Mouse (Mus musculus) ZHBTc4 (cell line): Measurements from ENCODE around the gene Tbr1.

Source experiments
- DNase-seq: peaks from one replicate; pipeline ENCODE4 v3.0.0-alpha.2; 2011; ENCODE audit warnings: low read depth, low spot score

The Tbr1 gene

GRCm38 (mm10) chr2:61802656-61803251, at the start of gene Tbr1:
Gene Tbr1, plus strand, starts transcription at chr2:61802930.
- DNase-seq: peak; percentile 26

- no peak for DNase-seq
Measured at GRCm38 (mm10) chr2:61754989-61755388, 47.7 kb upstream of the Tbr1 start.

- DNase-seq: no peak
Measured at GRCm38 (mm10) chr2:61759234-61759855, 43.4 kb upstream of the Tbr1 start.

GRCm38 (mm10) chr2:61760044-61760443, 42.7 kb upstream of the Tbr1 start:
- no peak for DNase-seq

GRCm38 (mm10) chr2:61764470-61765105, 38.1 kb upstream of the Tbr1 start:
- no peak for DNase-seq

- DNase-seq: no peak
Measured at GRCm38 (mm10) chr2:61765526-61765925, 37.2 kb upstream of the Tbr1 start.

- no peak for DNase-seq
Measured at GRCm38 (mm10) chr2:61780794-61781193, 21.9 kb upstream of the Tbr1 start.

GRCm38 (mm10) chr2:61794960-61795359, 7.8 kb upstream of the Tbr1 start:
- DNase-seq: no peak

GRCm38 (mm10) chr2:61798048-61798447, 4.7 kb upstream of the Tbr1 start:
- no peak for DNase-seq

GRCm38 (mm10) chr2:61803443-61804367, 975 bp downstream of the Tbr1 start:
- DNase-seq: no peak

- no peak for DNase-seq
Measured at GRCm38 (mm10) chr2:61804382-61804840, 1.7 kb downstream of the Tbr1 start.

GRCm38 (mm10) chr2:61804841-61805540, 2.3 kb downstream of the Tbr1 start:
- peak; percentile 39 for DNase-seq

GRCm38 (mm10) chr2:61805541-61806345, 3.0 kb downstream of the Tbr1 start:
- peak; percentile 63 for DNase-seq

GRCm38 (mm10) chr2:61806346-61806825, 3.7 kb downstream of the Tbr1 start:
- DNase-seq: no peak

- peak; percentile 25 for DNase-seq
Measured at GRCm38 (mm10) chr2:61807151-61807550, 4.4 kb downstream of the Tbr1 start.

GRCm38 (mm10) chr2:61807781-61808180, 5.1 kb downstream of the Tbr1 start:
- DNase-seq: no peak

- DNase-seq: no peak
Measured at GRCm38 (mm10) chr2:61808776-61809175, 6.0 kb downstream of the Tbr1 start.

- DNase-seq: no peak
Measured at GRCm38 (mm10) chr2:61809381-61809780, 6.7 kb downstream of the Tbr1 start.

- DNase-seq: no peak
Measured at GRCm38 (mm10) chr2:61810751-61811150, 8.0 kb downstream of the Tbr1 start.

- no peak for DNase-seq
Measured at GRCm38 (mm10) chr2:61811163-61811506, 8.4 kb downstream of the Tbr1 start.
